Mouse (Mus musculus): ENCODE measurements around the gene Nqo1. TPM values are rescaled to one million over a fixed set of nuclear protein-coding genes. Genes with fewer than 3 reads are reported as not detected.

Nqo1 gene
- polyA plus RNA-seq, 1 experiment from 2014 or later, result 10.9 TPM

- no peak for DNase-seq
- Histone ChIP-seq H3K9ac (no peak overlapping the region), H3K36me3 (ENCODE audit: insufficient read depth) (peaks cover 33% of the 10 kb centered on the region), H3K27ac (ENCODE audit: low read depth) (0 out of 2 replicates have a peak overlapping the region, but pooled peaks have one; percentile 13), H3K27me3 (ENCODE audit: insufficient read depth, low read length) (no peaks in the 10 kb centered on the region), H3K4me2 (no peak overlapping the region), H3K9me3 (ENCODE audit: low read depth, low read length) (no peaks in the 10 kb centered on the region), H3K4me3 (ENCODE audit: low read depth, low read length) (no peak overlapping the region), H3K4me1 (ENCODE audit: insufficient read depth) (peaks cover 3% of the 10 kb centered on the region; the same call in 1 of the 2 replicates)
- WGBS, result 42% methylated on average over 3 of the region's 3 CpGs
- TF ChIP-seq CTCF (IDR thresholded peaks at IDR 0.05; ENCODE audit: low read depth), result no peak
- ATAC-seq (ENCODE audit: insufficient read depth), result no peak
Measured at GRCm38 (mm10) chr8:107405935-107406334, 2.9 kb upstream of the Nqo1 start.

DNA sequence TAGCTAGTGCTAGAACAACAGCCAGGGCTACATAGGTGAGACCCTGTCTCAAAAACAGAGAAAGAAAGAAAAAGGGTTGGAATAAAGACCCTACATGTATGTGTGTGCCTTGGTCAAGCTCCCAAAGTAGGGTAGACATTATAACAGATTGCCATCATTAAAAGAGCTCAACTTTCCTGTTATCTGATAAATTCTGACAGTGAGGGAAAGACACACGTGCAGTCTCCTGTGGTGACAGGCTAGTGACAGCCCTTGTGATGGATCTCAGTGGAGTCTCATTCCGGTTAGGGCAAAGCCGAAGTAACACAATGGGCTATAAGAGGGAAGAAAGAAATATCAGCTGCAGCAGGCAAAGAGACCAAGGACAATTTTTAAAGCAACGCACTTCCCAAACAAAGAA lies 1.1 kb upstream of the Nqo1 start:
- no peak for TF ChIP-seq CTCF (IDR thresholded peaks at IDR 0.05; ENCODE audit: low read depth)
- Histone ChIP-seq H3K4me1 (ENCODE audit: insufficient read depth) (peaks cover 3% of the 10 kb centered on the region; the same call in 1 of the 2 replicates), H3K27me3 (ENCODE audit: insufficient read depth, low read length) (no peaks in the 10 kb centered on the region), H3K9ac (no peak overlapping the region), H3K36me3 (ENCODE audit: insufficient read depth) (peaks cover 16% of the 10 kb centered on the region; the same call in 1 of the 2 replicates), H3K4me3 (ENCODE audit: low read depth, low read length) (no peak overlapping the region), H3K27ac (ENCODE audit: low read depth) (no peak overlapping the region; the same call in 1 of the 2 replicates), H3K4me2 (peak overlapping the region; percentile 69; the same call in 1 of the 2 replicates), H3K9me3 (ENCODE audit: low read depth, low read length) (no peaks in the 10 kb centered on the region)
- ATAC-seq (ENCODE audit: insufficient read depth), result no peak
- WGBS, result 54% methylated on average over 4 of the region's 4 CpGs
- DNase-seq, result no peak

DNA sequence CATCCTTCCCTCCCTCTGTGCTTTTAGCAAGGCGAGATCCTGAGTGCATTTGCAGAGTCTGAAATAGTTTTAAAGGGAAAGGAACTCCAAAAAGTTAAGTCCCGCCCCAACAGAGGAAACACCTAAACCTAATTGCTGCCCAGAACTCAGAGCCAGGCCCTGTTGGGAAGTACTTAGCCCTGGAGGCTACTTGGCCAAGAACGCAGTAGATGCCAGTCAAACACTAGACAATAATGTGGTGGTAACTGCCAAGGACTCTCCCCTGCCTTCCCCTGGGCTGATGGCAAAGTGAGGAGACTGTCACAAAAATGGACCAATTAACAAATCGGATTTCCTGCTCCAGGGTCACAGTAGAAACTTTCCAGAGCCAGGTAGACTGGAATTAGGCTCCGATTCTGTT lies 1.1 kb downstream of the Nqo1 start:
- Histone ChIP-seq H3K27me3 (ENCODE audit: insufficient read depth, low read length) (no peaks in the 10 kb centered on the region), H3K9ac (no peak overlapping the region), H3K4me2 (peak overlapping the region; percentile 69; the same call in 1 of the 2 replicates), H3K4me3 (ENCODE audit: low read depth, low read length) (no peak overlapping the region), H3K27ac (ENCODE audit: low read depth) (no peak overlapping the region), H3K4me1 (ENCODE audit: insufficient read depth) (peaks cover 3% of the 10 kb centered on the region; the same call in 1 of the 2 replicates), H3K9me3 (ENCODE audit: low read depth, low read length) (no peaks in the 10 kb centered on the region), H3K36me3 (ENCODE audit: insufficient read depth) (no peaks in the 10 kb centered on the region)
- DNase-seq (no peak), ATAC-seq (ENCODE audit: insufficient read depth) (no peak)
- WGBS, result 78% methylated on average over 5 of the region's 5 CpGs
- TF ChIP-seq CTCF (IDR thresholded peaks at IDR 0.05; ENCODE audit: low read depth), result no peak

GRCm38 (mm10) chr8:107399495-107399894 lies 3.5 kb downstream of the Nqo1 start:
- no peak overlapping the region for H3K4me3 ChIP-seq (ENCODE audit: low read depth, low read length)
- H3K9ac ChIP-seq, result no peak overlapping the region
- H3K9me3 ChIP-seq (ENCODE audit: low read depth, low read length), result no peaks in the 10 kb centered on the region
- no peak for TF ChIP-seq CTCF (IDR thresholded peaks at IDR 0.05; ENCODE audit: low read depth)
- no peak overlapping the region for H3K27ac ChIP-seq (ENCODE audit: low read depth)
- peaks cover 3% of the 10 kb centered on the region; the same call in 1 of the 2 replicates for H3K4me1 ChIP-seq (ENCODE audit: insufficient read depth)
- WGBS, result 35% methylated on average over 9 of the region's 9 CpGs
- no peak overlapping the region for H3K4me2 ChIP-seq
- ATAC-seq (ENCODE audit: insufficient read depth) (no peak), DNase-seq (no peak)
- no peaks in the 10 kb centered on the region for H3K27me3 ChIP-seq (ENCODE audit: insufficient read depth, low read length)
- no peaks in the 10 kb centered on the region for H3K36me3 ChIP-seq (ENCODE audit: insufficient read depth)

GRCm38 (mm10) chr8:107397665-107398064 lies 5.3 kb downstream of the Nqo1 start:
- H3K4me1 ChIP-seq (ENCODE audit: insufficient read depth), result peaks cover 3% of the 10 kb centered on the region; the same call in 1 of the 2 replicates
- H3K9me3 ChIP-seq (ENCODE audit: low read depth, low read length), result no peaks in the 10 kb centered on the region
- 38% methylated on average over 12 of the region's 12 CpGs for WGBS
- H3K27ac ChIP-seq (ENCODE audit: low read depth), result no peak overlapping the region
- DNase-seq, result no peak
- H3K36me3 ChIP-seq (ENCODE audit: insufficient read depth), result no peaks in the 10 kb centered on the region
- H3K4me2 ChIP-seq, result no peak overlapping the region
- no peak overlapping the region for H3K9ac ChIP-seq
- no peak for ATAC-seq (ENCODE audit: insufficient read depth)
- no peak overlapping the region for H3K4me3 ChIP-seq (ENCODE audit: low read depth, low read length)
- no peaks in the 10 kb centered on the region for H3K27me3 ChIP-seq (ENCODE audit: insufficient read depth, low read length)
- no peak for TF ChIP-seq CTCF (IDR thresholded peaks at IDR 0.05; ENCODE audit: low read depth)

GRCm38 (mm10) chr8:107396106-107396670 lies 6.8 kb downstream of the Nqo1 start:
- TF ChIP-seq CTCF (IDR thresholded peaks at IDR 0.05; ENCODE audit: low read depth), result no peak
- H3K9ac ChIP-seq, result no peak overlapping the region
- ATAC-seq (ENCODE audit: insufficient read depth), result no peak
- 78% methylated on average over 10 of the region's 10 CpGs for WGBS
- H3K27me3 ChIP-seq (ENCODE audit: insufficient read depth, low read length), result no peaks in the 10 kb centered on the region
- no peaks in the 10 kb centered on the region for H3K4me1 ChIP-seq (ENCODE audit: insufficient read depth)
- H3K4me2 ChIP-seq, result no peak overlapping the region
- H3K4me3 ChIP-seq (ENCODE audit: low read depth, low read length), result no peak overlapping the region
- no peak for DNase-seq
- H3K9me3 ChIP-seq (ENCODE audit: low read depth, low read length), result no peaks in the 10 kb centered on the region
- no peak overlapping the region for H3K27ac ChIP-seq (ENCODE audit: low read depth)
- H3K36me3 ChIP-seq (ENCODE audit: insufficient read depth), result no peaks in the 10 kb centered on the region

DNA sequence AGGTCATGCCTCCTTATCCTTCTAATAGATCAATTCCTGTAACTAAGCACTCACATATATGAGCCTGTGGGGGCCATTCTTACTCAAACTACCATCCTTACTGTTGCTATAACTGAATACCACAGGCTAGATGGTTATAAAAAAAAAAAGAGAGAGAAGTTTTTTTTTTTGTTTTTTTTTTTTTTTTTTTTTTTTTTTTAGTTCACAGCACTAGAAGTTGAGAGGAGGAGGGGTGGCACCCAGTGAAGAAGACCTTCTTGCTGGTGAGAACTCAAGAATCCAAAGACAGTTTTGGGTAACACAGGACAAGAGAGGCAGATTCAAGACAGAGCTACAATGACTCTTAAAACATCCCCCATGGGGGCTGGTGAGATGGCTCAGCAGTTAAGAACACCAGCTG lies 7.6 kb downstream of the Nqo1 start:
- H3K4me2 ChIP-seq, result no peak overlapping the region
- ATAC-seq (ENCODE audit: insufficient read depth), result no peak
- DNase-seq, result no peak
- no peak overlapping the region for H3K4me3 ChIP-seq (ENCODE audit: low read depth, low read length)
- TF ChIP-seq CTCF (IDR thresholded peaks at IDR 0.05; ENCODE audit: low read depth), result no peak
- H3K4me1 ChIP-seq (ENCODE audit: insufficient read depth), result no peaks in the 10 kb centered on the region
- no peaks in the 10 kb centered on the region for H3K27me3 ChIP-seq (ENCODE audit: insufficient read depth, low read length)
- no peaks in the 10 kb centered on the region for H3K36me3 ChIP-seq (ENCODE audit: insufficient read depth)
- H3K9me3 ChIP-seq (ENCODE audit: low read depth, low read length), result no peaks in the 10 kb centered on the region
- H3K27ac ChIP-seq (ENCODE audit: low read depth), result no peak overlapping the region
- no peak overlapping the region for H3K9ac ChIP-seq
